In genomic region chr8:84985049-84985683, GRCm38 (mm10) we compare ENCODE assay signal across 1 mouse cellular context.
TF ChIP-seq lines count a peak whose summit lies in the region.

No protein-coding gene starts in this region.

TF ChIP-seq in MEL, 35 proteins besides CTCF, POLR2A, EP300 and RAD21 (continued from another document):
- TF ChIP-seq USF1 (IDR thresholded peaks at IDR 0.05; ENCODE audit: low read depth, low read length) (no peak), GABPA (IDR thresholded peaks at IDR 0.05; ENCODE audit: low read depth, low read length) (no peak)
TF ChIP-seq in MEL: peak in this region for 2.
